Mouse (Mus musculus) left cerebral cortex, postnatal 4 days (tissue): Measurements from ENCODE around the gene Sprr2e. TPM values are rescaled to one million over a fixed set of nuclear protein-coding genes. Genes with fewer than 3 reads are reported as not detected.

Experiments used
- DNase-seq: peaks from one replicate; pipeline ENCODE4 v3.0.0-alpha.2; 2022
- intact Hi-C: fragments of 180-260 bp; cut with DNase I; formaldehyde crosslinking; loops from one replicate; pipeline ENCODE4 v1.15.1; 2025
- total RNA-seq, 2 experiments: library from RNA; stranded (reverse); gene quantifications; 2 replicates each; pipeline ENCODE4 v1.2.3; 2021

Sprr2e gene
- total RNA-seq: not detected

DNA sequence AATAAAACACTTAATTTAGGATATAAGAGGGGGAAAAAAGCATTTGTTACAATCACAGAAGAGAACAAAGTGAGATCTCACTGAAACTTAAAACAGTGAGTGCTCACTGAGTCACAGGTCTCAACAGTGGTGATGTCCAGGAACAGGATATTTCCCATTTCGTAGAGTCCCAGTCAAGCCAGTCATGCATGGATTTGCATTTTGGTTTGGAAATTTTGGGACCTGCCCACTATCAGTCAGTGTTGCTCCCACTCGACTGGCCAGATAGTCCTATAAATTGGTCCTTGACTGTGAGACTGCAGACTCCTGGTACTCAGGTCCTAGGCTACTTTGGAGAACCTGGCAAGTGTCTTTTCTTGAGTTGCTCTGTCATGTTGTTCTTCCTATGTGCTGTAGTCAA, at the start of gene Sprr2e:
TSS of gene Sprr2e (plus strand) at position 301 of the 400 bp plus-strand sequence.
- intact Hi-C loops: no loop called here
- DNase-seq: no peak

DNA sequence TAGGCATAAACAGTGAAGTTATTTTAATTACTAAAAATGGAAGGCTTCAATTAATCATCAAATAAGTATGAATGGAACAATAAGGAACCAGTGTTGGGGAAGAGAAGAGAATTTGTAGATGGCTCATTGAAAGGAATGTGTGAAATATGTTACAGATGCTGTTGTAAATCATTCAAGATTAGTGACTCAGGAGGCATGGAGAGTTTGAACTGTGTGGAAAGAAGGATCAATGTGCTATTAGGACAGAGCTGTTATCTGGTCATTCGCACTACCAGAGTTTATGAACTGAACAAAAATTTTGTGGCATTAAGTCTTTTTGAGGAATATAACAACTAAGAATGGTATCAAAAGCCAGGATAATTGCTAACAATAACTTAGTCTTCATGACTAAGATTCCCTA, 44.5 kb upstream of the Sprr2e start:
- intact Hi-C loops: no loop called here
- DNase-seq: no peak

DNA sequence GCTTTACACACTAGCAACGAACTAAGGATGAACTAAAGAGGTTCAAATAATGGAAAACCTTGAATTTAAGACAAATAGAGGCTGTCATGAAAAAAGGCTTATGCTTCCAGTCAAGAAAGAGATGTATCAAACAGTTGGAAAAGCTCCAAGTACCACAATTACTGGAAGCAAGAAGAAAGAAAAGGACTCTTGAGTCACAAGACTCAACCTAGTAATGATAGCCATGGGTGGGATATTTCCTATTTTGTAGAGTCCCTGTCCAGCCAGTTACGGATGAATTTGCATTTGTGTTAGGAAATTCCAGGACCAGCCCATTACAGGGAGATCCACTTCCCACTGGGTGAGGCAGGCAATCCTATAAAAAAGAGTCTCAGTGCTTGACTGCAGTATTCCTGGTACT, 35.6 kb upstream of the Sprr2e start, which contains the start of gene Sprr2b:
TSS of gene Sprr2b (plus strand) at position 301 of the 400 bp plus-strand sequence.
- no peak for DNase-seq
- intact Hi-C loops: no loop called here

DNA sequence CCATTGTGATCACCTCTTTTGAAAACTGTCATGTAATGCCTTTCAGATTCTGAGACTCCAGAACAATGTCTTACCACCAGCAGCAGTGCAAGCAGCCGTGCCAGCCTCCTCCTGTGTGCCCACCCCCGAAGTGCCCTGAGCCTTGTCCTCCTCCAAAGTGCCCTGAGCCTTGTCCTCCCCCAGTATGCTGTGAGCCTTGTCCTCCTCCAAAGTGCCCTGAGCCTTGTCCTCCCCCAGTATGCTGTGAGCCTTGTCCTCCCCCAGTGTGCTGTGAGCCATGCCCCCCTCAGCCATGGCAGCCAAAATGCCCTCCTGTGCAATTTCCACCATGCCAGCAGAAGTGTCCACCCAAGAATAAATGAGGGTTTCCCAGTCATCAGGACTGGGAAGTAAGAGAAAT, 34.6 kb upstream of the Sprr2e start:
- intact Hi-C loops: no loop called here
- no peak for DNase-seq

DNA sequence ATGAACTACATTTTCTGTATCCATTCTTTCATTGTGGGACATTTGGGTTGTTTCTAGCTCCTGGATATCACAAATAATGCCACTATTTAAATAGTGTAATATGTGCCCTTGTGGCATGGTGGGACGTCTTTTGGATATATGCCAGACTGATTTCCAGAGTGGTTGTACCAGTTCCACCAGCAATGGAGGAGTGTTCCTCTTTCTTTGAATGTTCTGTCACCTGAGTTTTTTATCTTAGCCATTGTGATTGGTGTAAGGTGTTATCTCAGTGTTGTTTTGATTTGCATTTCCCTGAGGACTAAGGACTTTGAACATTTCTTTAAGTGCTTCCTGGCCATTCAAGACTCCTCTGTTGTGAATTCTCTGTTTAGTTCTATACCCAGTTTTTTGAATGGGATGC, 15.7 kb upstream of the Sprr2e start:
- intact Hi-C loops: no loop called here
- DNase-seq: no peak

GRCm38 (mm10) chr3:92338840-92339239, 13.1 kb upstream of the Sprr2e start, which contains the start of gene Sprr2d:
Sprr2d (plus strand) TSS chr3:92339140.
- intact Hi-C loops: no loop called here
- DNase-seq: no peak

- intact Hi-C loops: no loop called here
- DNase-seq: no peak
Measured at GRCm38 (mm10) chr3:92361619-92362018, 9.7 kb downstream of the Sprr2e start.

DNA sequence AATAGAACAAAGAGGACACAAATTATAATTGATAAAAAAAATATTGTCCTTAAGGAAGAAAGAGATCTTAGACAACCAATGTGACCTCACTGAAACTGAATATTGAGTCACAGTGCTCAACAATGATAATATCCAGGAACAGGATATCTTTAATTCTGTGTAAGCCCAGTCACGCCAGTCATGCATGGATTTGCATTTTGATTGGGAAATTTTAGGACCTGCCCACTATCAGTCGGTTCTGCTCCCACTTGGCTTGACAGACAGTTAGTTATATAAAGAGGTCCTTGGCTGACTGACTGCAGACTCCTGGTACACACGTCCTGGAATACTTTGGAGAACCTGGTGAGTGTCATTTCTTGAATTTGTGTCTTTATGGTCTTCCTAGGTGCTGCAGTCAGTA, 12.9 kb downstream of the Sprr2e start, which contains the start of gene Sprr2f:
TSS of gene Sprr2f (plus strand) at position 301 of the 400 bp plus-strand sequence.
- intact Hi-C loops: no loop called here
- DNase-seq: no peak

GRCm38 (mm10) chr3:92373613-92374012, 21.7 kb downstream of the Sprr2e start:
- DNase-seq: no peak
- intact Hi-C loops: no loop called here

- no peak for DNase-seq
Measured at GRCm38 (mm10) chr3:92385385-92385784, 33.4 kb downstream of the Sprr2e start, which contains the start of gene Sprr2h. Sprr2h (plus strand) TSS chr3:92385685.

DNA sequence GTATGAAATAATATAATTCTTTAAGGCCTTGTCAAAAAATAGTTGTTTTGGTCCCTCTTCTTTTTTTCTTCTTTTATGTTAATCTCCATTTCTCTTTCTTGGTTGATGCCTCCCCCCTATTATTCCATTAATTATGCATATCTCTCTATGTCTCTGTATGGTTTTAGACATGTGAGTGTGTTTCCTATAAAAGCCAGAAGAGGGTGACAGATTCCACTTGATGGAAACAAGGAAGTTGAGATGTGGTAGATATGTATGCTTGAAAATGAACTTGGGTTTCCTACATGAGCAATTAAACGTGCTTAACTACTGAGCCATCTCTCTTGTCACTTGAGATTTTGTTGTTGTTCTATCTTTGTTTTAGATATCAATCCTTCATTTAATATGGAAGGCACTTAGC, 42.4 kb downstream of the Sprr2e start:
- DNase-seq: no peak
- intact Hi-C loops: no loop called here

More at GRCm38 (mm10) chr3:92385385-92385784, 33.4 kb downstream of the Sprr2e start, which contains the start of gene Sprr2h:
- intact Hi-C loops: no loop called here

Other genes with a start within 250 kb of the Sprr2e start
- gene Prr9, start 228.2 kb upstream of the Sprr2e start, total RNA-seq: not detected
- not detected for gene Lelp1, start 209.4 kb upstream of the Sprr2e start, total RNA-seq
- not detected for gene Sprr2a1, start 136.3 kb upstream of the Sprr2e start, total RNA-seq
- gene Sprr2a2, start 136.2 kb upstream of the Sprr2e start, total RNA-seq: not detected
- not detected for gene Sprr2a3, start 66.7 kb upstream of the Sprr2e start, total RNA-seq
- gene Sprr2b, start 35.5 kb upstream of the Sprr2e start, total RNA-seq: not detected
- gene Sprr2d, start 13.0 kb upstream of the Sprr2e start, total RNA-seq: not detected
- gene Sprr2f, start 13.0 kb downstream of the Sprr2e start, total RNA-seq: not detected
- not detected for gene Sprr2h, start 33.5 kb downstream of the Sprr2e start, total RNA-seq
- not detected for gene Sprr2i, start 55.8 kb downstream of the Sprr2e start, total RNA-seq
- gene Sprr2j-ps, start 65.9 kb downstream of the Sprr2e start, total RNA-seq: not detected
- gene Gm9774, start 77.3 kb downstream of the Sprr2e start, total RNA-seq: 1 to 10 TPM; 2.9 to 3.4 TPM
- not detected for gene Sprr2k, start 80.4 kb downstream of the Sprr2e start, total RNA-seq
- gene Sprr1b, start 86.6 kb downstream of the Sprr2e start, total RNA-seq: not detected
- not detected for gene Sprr3, start 106.6 kb downstream of the Sprr2e start, total RNA-seq
- gene Sprr1a, start 133.8 kb downstream of the Sprr2e start, total RNA-seq: not detected
- gene Sprr4, start 148.3 kb downstream of the Sprr2e start, total RNA-seq: not detected
- gene 2310046K23Rik, start 182.4 kb downstream of the Sprr2e start, total RNA-seq: not detected
- not detected for gene Ivl, start 221.6 kb downstream of the Sprr2e start, total RNA-seq
- gene Smcp, start 236.9 kb downstream of the Sprr2e start, total RNA-seq: not detected